9 mouse cellular contexts compared by ENCODE assay signal in the genomic region with DNA sequence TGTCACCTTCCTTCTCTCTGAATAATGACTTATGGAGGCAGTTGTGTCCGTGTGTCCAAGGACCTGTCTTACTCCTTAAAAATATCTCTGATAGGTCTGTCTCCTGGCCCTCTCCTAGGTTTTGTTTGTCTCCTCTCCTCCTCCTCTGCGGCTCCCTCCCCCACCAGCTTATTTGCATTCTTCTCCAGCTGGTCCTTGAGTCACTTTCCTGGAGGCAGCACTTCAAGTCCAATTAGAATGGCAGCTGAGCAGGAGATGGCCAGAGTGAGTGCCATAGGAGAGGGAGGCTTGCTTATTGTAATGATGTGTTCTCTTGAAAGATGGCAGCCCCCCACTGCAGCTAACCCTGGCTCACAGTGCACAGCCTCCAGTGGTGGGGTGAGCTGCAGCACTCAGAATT. TPM values are rescaled to one million over a fixed set of nuclear protein-coding genes. Genes with fewer than 3 reads are reported as not detected.
DNase-seq lines count a peak whose midpoint lies in the region; ATAC-seq and TF ChIP-seq lines count a peak whose summit lies in the region.
"Had no signal": no experiment of that assay in that cellular context is flagged by ENCODE, and none has a peak within 500 bp of the region (broad histone marks: within the 10 kb centered on the region; RNA-seq: fewer than 3 reads in every experiment).

No protein-coding gene starts in this region.

- H3K36me3 ChIP-seq in CH12.LX (replicated peaks in 1 of 2; ENCODE audit: control insufficient read depth in 1 of 2, insufficient read depth in 1 of 2, low read length in 1 of 2): peaks cover 7 to 43% of the 10 kb centered on the region in 2 experiments
- H3K36me3 ChIP-seq in kidney, embryonic 14.5 days (ENCODE audit: control insufficient read depth, insufficient read depth, low read length): no peaks in the 10 kb centered on the region; the same call in 1 of the 2 replicates
- no peaks in the 10 kb centered on the region for H3K36me3 ChIP-seq in stomach, postnatal 0 days (ENCODE audit: control insufficient read depth, insufficient read depth, low read length)

- peak; percentile 24 for DNase-seq in CH12.LX (ENCODE audit: extremely low read depth)
- peak; percentile 64 for DNase-seq in cerebellum, adult 8-10 months
- DNase-seq in frontal cortex, postnatal 36 days (ENCODE audit: low spot score in 2 of 2): peak; percentile 66 to 68
- DNase-seq in lung, adult 18-20 months: peak; percentile 53 to 67
- peak; percentile 74 to 77 for DNase-seq in right cerebral cortex, adult 2 months (ENCODE audit: low spot score in 2 of 2)
- DNase-seq in heart, adult 18-20 months: no peak
- no peak for DNase-seq in stomach, postnatal 0 days (ENCODE audit: low spot score)

- H3K27me3 ChIP-seq in CH12.LX (replicated peaks): no peaks in the 10 kb centered on the region
- no peaks in the 10 kb centered on the region for H3K27me3 ChIP-seq in kidney, embryonic 14.5 days (ENCODE audit: control insufficient read depth, insufficient read depth, low read length)
- no peaks in the 10 kb centered on the region for H3K27me3 ChIP-seq in stomach, postnatal 0 days (ENCODE audit: control insufficient read depth, insufficient read depth, low read length)
- H3K27me3 ChIP-seq: heart, embryonic 15.5 days had no signal

- no peak for ATAC-seq in kidney, embryonic 14.5 days (ENCODE audit: low FRiP score, low TSS enrichment)
- no peak for ATAC-seq in stomach, postnatal 0 days (ENCODE audit: low FRiP score, low TSS enrichment)

- H3K4me1 ChIP-seq in CH12.LX (ENCODE audit: control insufficient read depth in 1 of 2, insufficient read depth in 2 of 2): peaks cover 0 to 26% of the 10 kb centered on the region in 2 experiments; a peak in 2 of 4 replicates
- no peaks in the 10 kb centered on the region; the same call in 1 of the 2 replicates for H3K4me1 ChIP-seq in kidney, embryonic 14.5 days (ENCODE audit: control insufficient read depth, insufficient read depth, low read length)
- H3K4me1 ChIP-seq in stomach, postnatal 0 days (replicated peaks; ENCODE audit: control insufficient read depth, insufficient read depth): no peaks in the 10 kb centered on the region

- 22% methylated on average over 2 of the region's 2 CpGs for WGBS in kidney, embryonic 14.5 days
- WGBS in stomach, postnatal 0 days: 38% methylated on average over 2 of the region's 2 CpGs

- no peak for TF ChIP-seq CTCF in CH12.LX (conservative IDR thresholded peaks at IDR 0.05 in 1 of 2, IDR thresholded peaks at IDR 0.05 in 1 of 2; ENCODE audit: low read depth in 2 of 2, low read length in 2 of 2)
- no peak for TF ChIP-seq CTCF in stomach, postnatal 0 days (IDR thresholded peaks at IDR 0.05; ENCODE audit: low read depth)

- H3K79me2 ChIP-seq in CH12.LX (replicated peaks; ENCODE audit: control insufficient read depth, extremely low read depth, insufficient read depth, poor library complexity, severe bottlenecking): no peaks in the 10 kb centered on the region

- H3K9ac ChIP-seq in CH12.LX (ENCODE audit: insufficient read depth, low read depth): no peak overlapping the region
- H3K9ac ChIP-seq in kidney, embryonic 14.5 days (ENCODE audit: low read depth, low read length): no peak overlapping the region
- no peak overlapping the region for H3K9ac ChIP-seq in stomach, postnatal 0 days (ENCODE audit: low read length)
- H3K9ac ChIP-seq: heart, embryonic 15.5 days had no signal

- no peak overlapping the region for H3K27ac ChIP-seq in CH12.LX (ENCODE audit: insufficient read depth, low read depth)
- no peak overlapping the region for H3K27ac ChIP-seq in kidney, embryonic 14.5 days (ENCODE audit: low read depth, low read length)
- H3K27ac ChIP-seq in stomach, postnatal 0 days (replicated peaks): no peak overlapping the region
- H3K27ac ChIP-seq: heart, embryonic 15.5 days had no signal

- in situ Hi-C loops in CH12.LX (cut with MboI; ENCODE audit: low pct_ligation_motif_present, low pct_unique_long_range_greater_than_20kb, low sequenced_read_pairs): no loop called here

- H3K4me2 ChIP-seq in CH12.LX (ENCODE audit: insufficient read depth, low read depth, poor library complexity, severe bottlenecking): no peak overlapping the region
- H3K4me2 ChIP-seq in kidney, embryonic 14.5 days (replicated peaks; ENCODE audit: low read depth, low read length): no peak overlapping the region
- H3K4me2 ChIP-seq in stomach, postnatal 0 days (replicated peaks; ENCODE audit: low read depth): no peak overlapping the region
- H3K4me2 ChIP-seq: heart, embryonic 15.5 days had no signal

- no peak overlapping the region for H3K4me3 ChIP-seq in CH12.LX (replicated peaks in 1 of 3; ENCODE audit: low read depth in 2 of 3, low read length in 2 of 3, poor library complexity in 1 of 3)
- H3K4me3 ChIP-seq in kidney, embryonic 14.5 days (ENCODE audit: low read length): no peak overlapping the region
- no peak overlapping the region for H3K4me3 ChIP-seq in stomach, postnatal 0 days (ENCODE audit: low read depth, low read length)
- H3K4me3 ChIP-seq: heart, embryonic 15.5 days had no signal

- TF ChIP-seq EP300 in CH12.LX (IDR thresholded peaks at IDR 0.05; ENCODE audit: low read length): no peak
- no peak for TF ChIP-seq EP300 in stomach, postnatal 0 days (optimal IDR thresholded peaks at IDR 0.05)

- TF ChIP-seq RAD21 in CH12.LX (IDR thresholded peaks at IDR 0.05; ENCODE audit: low read depth, low read length): no peak

- dilution Hi-C loops in CH12.LX (cut with MboI; ENCODE audit: extremely low pct_ligation_motif_present, extremely low pct_unique_long_range_greater_than_20kb, low sequenced_read_pairs): no loop called here

- TF ChIP-seq POLR2A in CH12.LX (IDR thresholded peaks at IDR 0.05; ENCODE audit: low read depth, low read length): no peak

- no peaks in the 10 kb centered on the region for H3K9me3 ChIP-seq in CH12.LX (replicated peaks; ENCODE audit: low read length)
- no peaks in the 10 kb centered on the region for H3K9me3 ChIP-seq in kidney, embryonic 14.5 days (ENCODE audit: control insufficient read depth, low read length)
- H3K9me3 ChIP-seq in stomach, postnatal 0 days (ENCODE audit: control insufficient read depth, low read length): no peaks in the 10 kb centered on the region
- H3K9me3 ChIP-seq: heart, embryonic 15.5 days had no signal

TF ChIP-seq in CH12.LX, 34 proteins besides CTCF, POLR2A, EP300 and RAD21:
- TF ChIP-seq CHD1 (IDR thresholded peaks at IDR 0.05; ENCODE audit: low read depth, low read length) (no peak), KAT2A (IDR thresholded peaks at IDR 0.05; ENCODE audit: insufficient replicate concordance, low read length) (no peak), SIN3A (IDR thresholded peaks at IDR 0.05; ENCODE audit: low read length) (no peak), NELFE (IDR thresholded peaks at IDR 0.05; ENCODE audit: low read depth, low read length) (no peak), ETS1 (conservative IDR thresholded peaks at IDR 0.05; ENCODE audit: low read depth, low read length) (no peak), USF1 (IDR thresholded peaks at IDR 0.05; ENCODE audit: low read depth, low read length) (no peak), ZKSCAN1 (IDR thresholded peaks at IDR 0.05; ENCODE audit: borderline replicate concordance, low read depth, low read length) (no peak), MAX (IDR thresholded peaks at IDR 0.05; ENCODE audit: low read length) (no peak), ZC3H11A (IDR thresholded peaks at IDR 0.05; ENCODE audit: low read depth, low read length) (no peak), PAX5 (IDR thresholded peaks at IDR 0.05; ENCODE audit: low read length) (no peak), TBP (conservative IDR thresholded peaks at IDR 0.05; ENCODE audit: low read depth, low read length) (no peak), SMC3 (IDR thresholded peaks at IDR 0.05; ENCODE audit: low read depth, low read length) (no peak), ZMIZ1 (IDR thresholded peaks at IDR 0.05; ENCODE audit: low read depth, low read length) (no peak), UBTF (IDR thresholded peaks at IDR 0.05; ENCODE audit: low read depth, low read length) (no peak), IRF4 (IDR thresholded peaks at IDR 0.05; ENCODE audit: low read depth, low read length) (no peak), MAZ (IDR thresholded peaks at IDR 0.05; ENCODE audit: low read depth, low read length) (no peak), MXI1 (IDR thresholded peaks at IDR 0.05; ENCODE audit: low read depth, low read length) (no peak), ZNF384 (IDR thresholded peaks at IDR 0.05; ENCODE audit: low read depth, low read length) (no peak)

RNA-seq across cellular contexts. Expression of gene Hbp1, which starts 54.4 kb away (rescaled TPM):
- 11.2 and 17.0 TPM in 2 replicates for total RNA-seq in CH12.LX (2012; rRNA removed)
- total RNA-seq in CH12.LX (2014; rRNA removed): 24.4 and 32.7 TPM in 2 replicates
- 13.9 and 16.0 TPM in 2 replicates for polyA plus RNA-seq in CH12.LX (2012; ENCODE audit: insufficient read length, low read depth)
- 121 and 128 TPM in 2 replicates for polyA plus RNA-seq in kidney, embryonic 14.5 days (2014; fragmentation: Nextera tagmentation; extraction: Ambion mirVana)
- total RNA-seq in heart, adult 18-20 months (2021): 10 to 100 TPM; 64.1 to 68.9 TPM
- polyA plus RNA-seq in stomach, postnatal 0 days (2015; fragmentation: Nextera tagmentation; extraction: Ambion mirVana): 75.2 and 81.5 TPM in 2 replicates

Comparison
In these comparisons a context has a peak if more than half of its experiments do, and no peak if none do; other contexts are left out.
1. DNase-seq: peak in CH12.LX (single experiment), cerebellum, adult 8-10 months (single experiment), frontal cortex, postnatal 36 days (2 of 2), lung, adult 18-20 months (2 of 2) and right cerebral cortex, adult 2 months (2 of 2); none in heart, adult 18-20 months (0 of 2) and stomach, postnatal 0 days (single experiment).